Mouse (Mus musculus) liver, embryonic 16.5 days (tissue): Measurements from ENCODE around the gene Atp13a2. TPM values are rescaled to one million over a fixed set of nuclear protein-coding genes. Genes with fewer than 3 reads are reported as not detected.

ENCODE experiments used
- ATAC-seq: fragments of 200-750 bp; cut with Nextera tagmentation; 2 replicates; pipeline ENCODE4 v1.8.0; 2017; ENCODE audit warnings: low read depth, mild to moderate bottlenecking, moderate number of reproducible peaks, moderate library complexity
- H3K27ac ChIP-seq: fragments of 300-500 bp; sonication (generic); 2 replicates; pipeline ENCODE4 v1.5.1; 2014; ENCODE audit warnings: mild to moderate bottlenecking, low read length
- H3K27me3 ChIP-seq: fragments of 300-500 bp; sonication (generic); 2 replicates; pipeline ENCODE4 v1.6.1; 2014; ENCODE audit warnings: low read depth, low read length, mixed read lengths; ENCODE audit not compliant: control insufficient read depth, insufficient read depth
- H3K36me3 ChIP-seq: fragments of 300-500 bp; sonication (generic); 2 replicates; pipeline ENCODE4 v1.6.1; 2014; ENCODE audit warnings: mild to moderate bottlenecking; ENCODE audit not compliant: control insufficient read depth, insufficient read depth
- H3K4me1 ChIP-seq: fragments of 300-500 bp; sonication (generic); 2 replicates; pipeline ENCODE4 v1.6.1; 2014; ENCODE audit warnings: low read depth, low read length, mixed read lengths; ENCODE audit not compliant: control insufficient read depth
- H3K4me2 ChIP-seq: fragments of 300-500 bp; sonication (generic); 2 replicates; pipeline ENCODE4 v1.6.1; 2014; ENCODE audit warnings: low read depth, low read length, mixed read lengths
- H3K4me3 ChIP-seq: fragments of 300-500 bp; sonication (generic); 2 replicates; pipeline ENCODE4 v1.5.1; 2014; ENCODE audit warnings: low read depth, mild to moderate bottlenecking, low read length
- H3K9ac ChIP-seq: fragments of 300-500 bp; sonication (generic); 2 replicates; pipeline ENCODE4 v1.6.1; 2014; ENCODE audit warnings: low read depth, low read length
- H3K9me3 ChIP-seq: fragments of 300-500 bp; sonication (generic); replicated peaks from 2 replicates; pipeline ENCODE4 v1.6.1; 2016; ENCODE audit warnings: low read length; ENCODE audit not compliant: control insufficient read depth
- WGBS: fragments of 180-500 bp; shearing (Covaris S2); extraction: QIAGEN DNeasy Blood & Tissue Kit; methylation state at CpG from one replicate; pipeline ENCODE4 v1.1.7; 2014; ENCODE audit not compliant: insufficient replicate concordance; 5-methylcytosine and 5-hydroxymethylcytosine counted together
- polyA plus RNA-seq: library from polyadenylated mRNA; unstranded; fragments of >200 nt; fragmentation: Nextera tagmentation; extraction: Ambion mirVana; gene quantifications from 2 replicates; pipeline ENCODE4 v1.2.1, GENCODE M21; 2015

Atp13a2 gene
- polyA plus RNA-seq, 1 experiment from 2014 or later: 18.3 TPM

DNA sequence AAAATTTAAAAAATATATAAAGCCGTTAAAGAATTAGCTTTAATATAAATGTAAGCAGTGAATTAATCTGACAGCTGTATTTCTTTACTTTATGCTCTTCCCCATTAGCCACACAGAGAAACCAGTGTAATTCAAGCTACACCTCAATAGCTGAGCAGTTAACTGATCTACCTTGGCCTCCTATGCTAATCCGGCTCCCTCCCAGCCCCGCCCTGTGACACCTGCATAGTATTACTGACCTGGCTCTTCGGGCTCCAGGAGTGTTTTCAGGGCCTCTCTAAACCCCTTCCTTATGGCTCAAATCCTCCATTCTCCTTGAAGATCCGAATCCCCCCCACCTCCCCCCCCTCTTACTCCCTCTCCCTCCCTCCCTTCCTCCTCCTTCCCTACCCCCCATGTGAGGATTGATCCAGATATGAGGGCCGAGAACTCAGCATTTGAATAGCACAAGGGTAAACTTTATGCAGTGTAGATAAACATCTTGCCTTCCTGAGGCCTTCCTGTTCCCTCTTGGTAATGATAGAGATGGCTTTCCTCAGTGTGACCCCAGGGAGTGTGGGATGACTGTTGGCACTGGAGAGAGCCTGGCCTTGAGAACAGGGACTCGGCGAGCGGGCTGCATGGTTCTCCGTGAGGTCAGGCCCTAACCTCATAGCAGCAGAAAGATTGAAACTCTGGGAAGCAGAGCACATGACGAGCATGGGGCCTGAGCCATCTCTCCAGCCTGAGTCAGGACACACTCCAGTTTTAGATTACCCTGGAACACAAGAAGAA is 19.1 kb upstream of the Atp13a2 start:
- Histone ChIP-seq H3K4me1 (peaks cover 13% of the 10 kb centered on the region), H3K4me3 (no peak overlapping the region), H3K9me3 (no peaks in the 10 kb centered on the region), H3K27ac (no peak overlapping the region), H3K27me3 (no peaks in the 10 kb centered on the region), H3K9ac (no peak overlapping the region), H3K4me2 (no peak overlapping the region), H3K36me3 (peaks cover 14% of the 10 kb centered on the region)
- WGBS: 79% methylated on average over 11 of the region's 11 CpGs
- ATAC-seq: no peak

DNA sequence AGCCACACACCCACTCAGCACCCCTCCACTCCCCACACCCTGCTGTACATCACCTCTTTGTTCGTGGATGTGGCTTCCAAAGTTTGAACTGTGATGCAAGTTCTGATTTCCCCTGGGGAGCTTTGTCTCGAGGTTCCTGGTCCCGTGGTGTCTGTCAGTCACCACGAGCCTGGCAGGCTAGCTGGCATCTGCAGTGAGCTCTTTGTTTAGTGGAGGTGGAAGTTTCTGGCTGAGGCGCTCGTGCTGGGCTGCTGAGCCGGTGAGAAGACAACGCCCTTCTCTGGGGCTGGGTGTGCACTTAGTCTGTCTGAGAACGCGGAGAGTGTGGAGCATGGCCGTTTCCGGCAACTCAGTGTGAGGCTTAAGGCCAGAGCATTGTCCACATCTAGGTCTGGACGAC is 15.0 kb upstream of the Atp13a2 start:
- no peak overlapping the region for H3K9ac ChIP-seq
- no peaks in the 10 kb centered on the region for H3K9me3 ChIP-seq
- no peaks in the 10 kb centered on the region for H3K27me3 ChIP-seq
- H3K4me3 ChIP-seq: no peak overlapping the region
- WGBS: 64% methylated on average over 13 of the region's 13 CpGs
- H3K4me2 ChIP-seq: no peak overlapping the region
- H3K36me3 ChIP-seq: peaks cover 29% of the 10 kb centered on the region
- no peak for ATAC-seq
- peaks cover 2% of the 10 kb centered on the region; the same call in 1 of the 2 replicates for H3K4me1 ChIP-seq
- H3K27ac ChIP-seq: no peak overlapping the region

GRCm38 (mm10) chr4:140974408-140974807 is 12.3 kb upstream of the Atp13a2 start:
- peaks cover 10% of the 10 kb centered on the region for H3K4me1 ChIP-seq
- H3K27ac ChIP-seq: no peak overlapping the region
- ATAC-seq: no peak
- H3K27me3 ChIP-seq: no peaks in the 10 kb centered on the region
- WGBS: 79% methylated on average over 6 of the region's 6 CpGs
- H3K36me3 ChIP-seq: peaks cover 26% of the 10 kb centered on the region
- H3K4me2 ChIP-seq: no peak overlapping the region
- no peak overlapping the region for H3K9ac ChIP-seq
- H3K9me3 ChIP-seq: no peaks in the 10 kb centered on the region
- H3K4me3 ChIP-seq: no peak overlapping the region

GRCm38 (mm10) chr4:140975356-140975755 is 11.3 kb upstream of the Atp13a2 start:
- 0 out of 2 replicates have a peak, but pooled peaks have one; percentile 15 for ATAC-seq
- WGBS: 76% methylated on average over 7 of the region's 7 CpGs
- Histone ChIP-seq H3K4me2 (no peak overlapping the region), H3K27me3 (no peaks in the 10 kb centered on the region), H3K9me3 (no peaks in the 10 kb centered on the region), H3K27ac (no peak overlapping the region), H3K4me1 (peaks cover 10% of the 10 kb centered on the region), H3K9ac (no peak overlapping the region), H3K36me3 (peaks cover 24% of the 10 kb centered on the region), H3K4me3 (no peak overlapping the region)

- Histone ChIP-seq H3K4me1 (peaks cover 10% of the 10 kb centered on the region), H3K9me3 (no peaks in the 10 kb centered on the region), H3K27ac (no peak overlapping the region), H3K36me3 (peaks cover 15% of the 10 kb centered on the region), H3K4me3 (no peak overlapping the region), H3K4me2 (no peak overlapping the region), H3K27me3 (no peaks in the 10 kb centered on the region), H3K9ac (no peak overlapping the region)
- 51% methylated on average over 10 of the region's 10 CpGs for WGBS
- ATAC-seq: no peak
Observed at GRCm38 (mm10) chr4:140977278-140977677, 9.4 kb upstream of the Atp13a2 start.

DNA sequence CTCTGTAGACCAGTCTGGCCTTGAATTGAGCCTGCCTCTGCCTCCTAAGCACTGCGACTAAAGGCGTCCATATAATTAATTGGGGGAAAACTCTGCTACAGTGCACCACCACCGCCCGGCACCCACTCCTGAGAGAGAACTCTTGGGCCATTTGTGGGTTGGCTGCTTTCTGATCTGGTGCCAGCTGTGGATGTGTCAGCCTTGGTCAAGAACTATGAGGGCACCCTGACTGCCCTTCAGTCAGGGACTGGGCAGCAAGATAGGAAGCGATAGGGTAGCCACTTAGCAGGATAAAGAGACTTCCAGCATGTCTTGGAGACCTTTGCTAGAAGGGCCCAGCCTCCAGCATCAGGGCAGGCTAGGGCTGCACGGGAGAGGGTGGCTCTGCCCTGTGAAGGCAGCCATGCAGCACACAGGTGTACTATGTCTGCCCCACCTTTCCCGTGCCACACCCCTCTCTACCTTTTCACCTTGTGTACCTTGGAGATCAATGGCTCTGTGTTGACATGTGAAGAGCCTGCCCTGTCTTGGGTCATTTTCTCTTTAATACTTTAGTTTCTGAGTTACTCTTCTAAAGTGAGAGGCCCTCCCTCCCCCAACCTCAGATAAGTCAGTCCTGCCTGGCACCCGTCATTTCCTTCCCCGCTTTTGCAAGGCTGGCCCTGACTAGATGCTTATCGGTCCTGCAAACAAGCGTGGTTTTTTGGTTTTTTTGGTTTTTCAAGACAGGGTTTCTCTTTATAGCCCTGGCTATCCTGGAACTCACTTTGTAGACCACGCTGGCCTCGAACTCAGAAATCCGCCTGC is 8.6 kb upstream of the Atp13a2 start:
- H3K4me3 ChIP-seq: no peak overlapping the region
- no peak overlapping the region for H3K4me2 ChIP-seq
- whole genome bisulfite sequencing: 46% methylated on average over 14 of the region's 14 CpGs
- H3K4me1 ChIP-seq: peaks cover 10% of the 10 kb centered on the region
- H3K9me3 ChIP-seq: no peaks in the 10 kb centered on the region
- H3K27ac ChIP-seq: no peak overlapping the region
- H3K9ac ChIP-seq: no peak overlapping the region
- H3K36me3 ChIP-seq: peaks cover 11% of the 10 kb centered on the region
- no peaks in the 10 kb centered on the region for H3K27me3 ChIP-seq
- ATAC-seq: no peak

DNA sequence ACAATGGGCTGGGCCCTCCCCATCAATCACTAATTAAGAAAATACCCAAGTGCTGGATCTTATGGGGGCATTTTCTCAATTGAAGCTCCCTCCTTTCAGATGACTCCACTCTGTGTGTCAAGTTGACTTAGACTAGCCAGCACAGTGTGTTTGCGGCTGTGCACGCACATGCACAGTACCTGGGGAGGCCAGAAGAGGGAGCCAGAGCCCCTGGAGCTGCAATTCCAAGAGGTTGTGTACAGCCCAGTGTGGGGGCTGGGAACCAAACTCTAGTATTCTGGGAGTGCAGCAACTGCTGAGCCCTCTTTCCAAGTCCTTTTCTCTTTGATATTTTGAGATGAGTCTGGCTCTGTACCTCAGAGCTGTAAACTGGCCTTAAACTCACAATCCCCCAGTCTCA is 5.1 kb upstream of the Atp13a2 start:
- H3K9ac ChIP-seq: no peak overlapping the region
- no peaks in the 10 kb centered on the region for H3K27me3 ChIP-seq
- no peak for ATAC-seq
- H3K4me2 ChIP-seq: no peak overlapping the region
- no peaks in the 10 kb centered on the region; the same call in 1 of the 2 replicates for H3K36me3 ChIP-seq
- 85% methylated on average over 2 of the region's 2 CpGs for WGBS
- H3K27ac ChIP-seq: no peak overlapping the region
- peaks cover 19% of the 10 kb centered on the region for H3K4me1 ChIP-seq
- H3K9me3 ChIP-seq: no peaks in the 10 kb centered on the region
- no peak overlapping the region for H3K4me3 ChIP-seq

GRCm38 (mm10) chr4:140982808-140983207 is 3.9 kb upstream of the Atp13a2 start:
- ATAC-seq: no peak
- H3K9me3 ChIP-seq: no peaks in the 10 kb centered on the region
- H3K27ac ChIP-seq: peak overlapping the region; percentile 55
- H3K4me1 ChIP-seq: peaks cover 22% of the 10 kb centered on the region
- no peak overlapping the region for H3K9ac ChIP-seq
- H3K4me2 ChIP-seq: no peak overlapping the region
- no peaks in the 10 kb centered on the region; the same call in 1 of the 2 replicates for H3K36me3 ChIP-seq
- H3K27me3 ChIP-seq: no peaks in the 10 kb centered on the region
- no peak overlapping the region for H3K4me3 ChIP-seq
- 36% methylated on average over 4 of the region's 4 CpGs for WGBS

DNA sequence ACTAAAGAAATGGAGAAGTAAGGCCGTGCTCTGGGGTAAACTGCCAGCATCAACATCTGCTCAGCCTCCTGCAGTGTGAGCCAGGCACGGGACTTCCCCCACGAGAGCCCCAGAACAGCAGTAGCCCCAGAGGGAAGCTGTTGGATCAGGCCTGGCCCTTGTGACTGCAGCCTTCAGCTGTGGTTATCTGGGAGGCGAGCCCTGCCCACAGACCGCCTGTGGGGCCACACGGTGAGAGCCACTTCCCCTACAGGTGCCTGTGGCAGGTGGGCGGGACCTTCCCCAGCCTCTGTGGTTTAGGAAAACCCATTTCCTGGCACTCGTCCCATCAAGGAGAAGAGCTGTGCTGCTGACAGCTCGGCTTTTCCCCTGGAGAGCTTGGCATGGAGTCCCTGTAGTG is 3.2 kb upstream of the Atp13a2 start:
- H3K9ac ChIP-seq: no peak overlapping the region
- H3K4me1 ChIP-seq: peaks cover 22% of the 10 kb centered on the region
- peak; percentile 33 for ATAC-seq
- H3K36me3 ChIP-seq: no peaks in the 10 kb centered on the region; the same call in 1 of the 2 replicates
- no peak overlapping the region; the same call in 1 of the 2 replicates for H3K4me2 ChIP-seq
- no peaks in the 10 kb centered on the region for H3K27me3 ChIP-seq
- 6% methylated on average over 9 of the region's 9 CpGs for WGBS
- H3K27ac ChIP-seq: peak overlapping the region; percentile 40; the same call in 1 of the 2 replicates
- no peaks in the 10 kb centered on the region for H3K9me3 ChIP-seq
- no peak overlapping the region for H3K4me3 ChIP-seq
